Mouse (Mus musculus) stomach, embryonic 16.5 days (tissue): ENCODE measurements at regions not wholly inside any gene's neighbourhood (a gene's known extent, or its start where the extent isn't known, plus 50 kb on each side); places are given as distances from the start of the nearest gene placed in this dataset.

Source experiments
- ATAC-seq: fragments of 200-750 bp; cut with Nextera tagmentation; 2 replicates; pipeline ENCODE4 v1.8.0; 2017; ENCODE audit warnings: moderate number of reproducible peaks, moderate TSS enrichment; ENCODE audit not compliant: insufficient read depth, low FRiP score
- H3K27ac ChIP-seq: fragments of 300-500 bp; sonication (generic); 2 replicates; pipeline ENCODE4 v1.5.1; 2014; ENCODE audit warnings: low read length
- H3K27me3 ChIP-seq: fragments of 300-500 bp; sonication (generic); 2 replicates; pipeline ENCODE4 v1.6.1; 2014; ENCODE audit warnings: low read length, control low read depth, mixed read lengths; ENCODE audit not compliant: control insufficient read depth, insufficient read depth
- H3K36me3 ChIP-seq: fragments of 300-500 bp; sonication (generic); 2 replicates; pipeline ENCODE4 v1.6.1; 2014; ENCODE audit warnings: low read length; ENCODE audit not compliant: control insufficient read depth, insufficient read depth
- H3K4me1 ChIP-seq: fragments of 300-500 bp; sonication (generic); 2 replicates; pipeline ENCODE4 v1.6.1; 2014; ENCODE audit warnings: low read length, control low read depth, mixed read lengths; ENCODE audit not compliant: control insufficient read depth, insufficient read depth
- H3K4me2 ChIP-seq: fragments of 300-500 bp; sonication (generic); 2 replicates; pipeline ENCODE4 v1.6.1; 2014; ENCODE audit warnings: low read depth, low read length, mixed read lengths
- H3K4me3 ChIP-seq: fragments of 300-500 bp; sonication (generic); replicated peaks from 2 replicates; pipeline ENCODE4 v1.5.1; 2014; ENCODE audit warnings: mild to moderate bottlenecking, low read length
- H3K9ac ChIP-seq: fragments of 300-500 bp; sonication (generic); 2 replicates; pipeline ENCODE4 v1.6.1; 2014; ENCODE audit warnings: low read length
- H3K9me3 ChIP-seq: fragments of 300-500 bp; sonication (generic); replicated peaks from 2 replicates; pipeline ENCODE4 v1.6.1; 2016; ENCODE audit warnings: low read length, control low read depth; ENCODE audit not compliant: control insufficient read depth
- WGBS: fragments of 180-500 bp; shearing (Covaris S2); extraction: QIAGEN DNeasy Blood & Tissue Kit; methylation state at CpG from one replicate; pipeline ENCODE4 v1.1.7; 2014; 5-methylcytosine and 5-hydroxymethylcytosine counted together

DNA sequence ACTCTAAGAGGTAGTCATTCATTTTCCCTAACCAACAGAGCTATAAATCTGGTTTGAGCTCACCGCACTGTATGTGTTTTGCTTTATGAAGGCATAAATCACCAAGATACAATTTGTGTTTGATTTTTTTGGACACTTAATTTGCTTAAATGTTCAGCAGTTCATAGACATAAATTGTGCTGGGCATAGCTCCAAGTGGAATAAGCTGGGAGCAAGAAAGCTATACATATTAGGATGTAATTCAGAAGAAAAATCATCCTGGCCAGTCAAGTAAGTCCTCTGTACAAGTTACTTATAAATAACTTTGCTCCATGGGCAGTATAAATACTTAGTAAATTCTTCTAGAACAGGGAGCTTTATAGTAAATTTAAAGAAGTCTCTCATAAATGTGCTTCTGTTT lies 267.0 kb upstream of the Atp5g3 start:
- Histone ChIP-seq H3K4me2 (no peak overlapping the region), H3K4me1 (no peaks in the 10 kb centered on the region), H3K9me3 (no peaks in the 10 kb centered on the region), H3K9ac (no peak overlapping the region), H3K27ac (no peak overlapping the region), H3K36me3 (no peaks in the 10 kb centered on the region), H3K4me3 (no peak overlapping the region), H3K27me3 (no peaks in the 10 kb centered on the region)
- WGBS, result 58% methylated on average over 1 of the region's 1 CpGs
- ATAC-seq, result no peak

DNA sequence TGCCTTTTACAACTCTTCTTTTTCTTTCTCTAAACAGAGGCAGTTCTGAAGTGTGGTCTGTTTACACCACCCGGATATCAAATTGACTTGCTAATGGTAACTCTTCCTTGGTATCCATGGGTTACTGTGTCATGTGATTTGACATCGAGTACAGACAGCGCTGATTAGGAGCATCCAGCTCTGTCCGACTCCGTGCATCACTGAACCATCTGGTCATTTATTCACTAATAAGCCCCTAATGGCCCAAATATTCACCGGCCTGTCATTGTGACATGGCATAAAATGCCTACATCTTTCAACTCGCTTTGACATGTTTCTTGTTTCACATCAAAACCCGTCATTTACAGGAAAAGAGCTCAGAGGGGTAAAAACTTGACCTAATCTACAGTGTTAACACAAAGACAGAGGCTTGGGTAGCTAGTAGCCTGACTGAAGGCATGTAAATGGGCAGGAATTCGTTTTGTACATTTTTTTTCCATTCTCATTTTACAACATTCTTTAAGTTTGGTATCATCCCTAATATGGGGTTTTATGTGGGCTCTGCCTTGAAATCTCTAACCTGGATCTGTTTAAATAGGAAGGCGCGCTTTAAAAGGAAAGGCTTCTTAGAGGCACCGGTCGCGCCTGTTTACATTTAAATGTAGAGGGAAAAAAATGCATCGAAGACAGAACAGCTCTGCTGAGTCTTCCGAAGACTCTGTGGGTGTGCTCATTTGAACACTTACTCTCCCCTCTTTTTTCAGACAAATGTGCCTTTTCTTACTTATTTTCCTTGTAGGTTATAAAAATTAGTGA lies 257.8 kb upstream of the Atp5g3 start:
- Histone ChIP-seq H3K36me3 (no peaks in the 10 kb centered on the region), H3K9me3 (no peaks in the 10 kb centered on the region), H3K4me2 (peak overlapping the region; percentile 16; the same call in 1 of the 2 replicates), H3K4me1 (no peaks in the 10 kb centered on the region), H3K27me3 (no peaks in the 10 kb centered on the region), H3K9ac (no peak overlapping the region), H3K4me3 (no peak overlapping the region), H3K27ac (no peak overlapping the region)
- WGBS, result 38% methylated on average over 16 of the region's 16 CpGs
- no peak for ATAC-seq

DNA sequence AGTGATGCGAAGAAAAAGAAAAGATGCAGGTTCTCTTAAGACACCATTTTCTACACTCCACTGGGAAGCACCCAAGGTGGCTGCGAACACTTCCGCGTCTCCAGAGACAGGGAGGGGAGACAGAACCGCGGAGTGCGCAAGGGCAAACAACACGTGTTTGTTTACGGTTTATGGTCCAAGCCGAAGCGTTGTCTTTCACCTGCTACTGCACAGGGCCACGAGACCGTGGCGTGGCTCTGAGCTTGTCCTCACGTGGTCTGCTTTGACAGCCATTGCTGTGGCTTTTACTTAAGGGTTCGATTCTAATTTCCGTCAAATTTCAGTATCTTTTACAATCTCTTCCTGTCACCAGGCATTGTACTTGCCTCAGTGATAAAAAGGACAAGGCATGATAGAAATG lies 257.2 kb upstream of the Atp5g3 start:
- Histone ChIP-seq H3K4me2 (no peak overlapping the region), H3K36me3 (no peaks in the 10 kb centered on the region), H3K9ac (no peak overlapping the region), H3K27ac (no peak overlapping the region), H3K9me3 (no peaks in the 10 kb centered on the region), H3K4me1 (no peaks in the 10 kb centered on the region), H3K4me3 (no peak overlapping the region), H3K27me3 (no peaks in the 10 kb centered on the region)
- no peak for ATAC-seq
- WGBS, result 87% methylated on average over 17 of the region's 17 CpGs

DNA sequence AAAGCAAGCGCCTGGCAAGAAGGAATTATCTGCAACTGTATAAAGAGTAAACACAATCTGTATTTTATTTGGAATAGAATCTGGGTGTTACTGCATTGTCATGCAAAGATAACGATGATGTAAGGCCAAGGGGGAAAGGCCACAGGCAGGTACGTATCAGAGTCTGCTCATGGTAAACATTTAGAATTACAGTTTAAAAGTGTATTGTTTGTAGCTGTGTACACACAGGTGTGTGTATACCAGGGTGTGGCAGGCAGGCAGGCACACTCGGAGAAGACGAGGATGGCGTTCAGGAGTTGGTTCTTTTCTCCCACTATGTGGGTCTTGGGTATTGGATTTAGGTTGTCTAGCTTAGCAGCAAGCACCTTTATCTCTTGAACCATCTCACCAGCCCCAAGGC lies 242.9 kb upstream of the Atp5g3 start:
- Histone ChIP-seq H3K27me3 (no peaks in the 10 kb centered on the region), H3K4me1 (peaks cover 13% of the 10 kb centered on the region), H3K36me3 (no peaks in the 10 kb centered on the region), H3K27ac (no peak overlapping the region), H3K4me2 (no peak overlapping the region), H3K4me3 (no peak overlapping the region), H3K9ac (no peak overlapping the region), H3K9me3 (no peaks in the 10 kb centered on the region)
- 69% methylated on average over 6 of the region's 6 CpGs for WGBS
- ATAC-seq, result peak; percentile 60; the same call in 1 of the 2 replicates

DNA sequence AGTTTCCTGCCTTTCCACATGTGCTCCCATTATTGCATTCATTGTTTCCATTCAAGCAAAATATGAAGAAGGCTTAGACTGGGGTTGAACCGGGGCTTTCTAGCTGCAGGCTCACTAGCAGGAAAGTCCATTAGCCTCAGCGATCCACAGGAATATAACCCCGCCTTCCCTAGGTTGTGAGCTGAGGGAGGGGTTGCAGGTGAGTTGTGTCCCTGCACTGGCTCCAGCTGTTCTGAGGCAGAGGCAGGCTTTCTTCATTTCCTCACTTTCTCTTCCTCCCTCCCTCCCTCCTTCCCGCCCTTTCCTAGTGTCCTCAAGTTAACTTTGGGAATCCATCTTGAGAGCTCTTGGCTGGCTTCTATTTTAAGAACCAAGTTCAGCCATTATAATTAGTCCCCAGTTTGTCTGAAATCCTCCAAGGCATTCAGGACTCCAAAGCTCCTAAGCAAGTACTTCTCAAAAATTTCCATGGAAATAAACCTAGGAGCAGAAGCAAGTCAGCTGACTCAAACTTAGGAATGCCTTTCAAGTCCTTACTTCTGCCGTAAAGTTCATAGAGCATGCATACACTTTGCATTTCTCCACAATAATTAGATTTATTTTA lies 242.2 kb upstream of the Atp5g3 start:
- Histone ChIP-seq H3K36me3 (no peaks in the 10 kb centered on the region), H3K27me3 (no peaks in the 10 kb centered on the region), H3K9ac (no peak overlapping the region), H3K4me3 (no peak overlapping the region), H3K9me3 (no peaks in the 10 kb centered on the region), H3K4me1 (peaks cover 13% of the 10 kb centered on the region), H3K27ac (peak overlapping the region; percentile 42), H3K4me2 (0 out of 2 replicates have a peak overlapping the region, but pooled peaks have one; percentile 9)
- 32% methylated on average over 5 of the region's 5 CpGs for WGBS
- ATAC-seq, result peak; percentile 25; the same call in 1 of the 2 replicates

DNA sequence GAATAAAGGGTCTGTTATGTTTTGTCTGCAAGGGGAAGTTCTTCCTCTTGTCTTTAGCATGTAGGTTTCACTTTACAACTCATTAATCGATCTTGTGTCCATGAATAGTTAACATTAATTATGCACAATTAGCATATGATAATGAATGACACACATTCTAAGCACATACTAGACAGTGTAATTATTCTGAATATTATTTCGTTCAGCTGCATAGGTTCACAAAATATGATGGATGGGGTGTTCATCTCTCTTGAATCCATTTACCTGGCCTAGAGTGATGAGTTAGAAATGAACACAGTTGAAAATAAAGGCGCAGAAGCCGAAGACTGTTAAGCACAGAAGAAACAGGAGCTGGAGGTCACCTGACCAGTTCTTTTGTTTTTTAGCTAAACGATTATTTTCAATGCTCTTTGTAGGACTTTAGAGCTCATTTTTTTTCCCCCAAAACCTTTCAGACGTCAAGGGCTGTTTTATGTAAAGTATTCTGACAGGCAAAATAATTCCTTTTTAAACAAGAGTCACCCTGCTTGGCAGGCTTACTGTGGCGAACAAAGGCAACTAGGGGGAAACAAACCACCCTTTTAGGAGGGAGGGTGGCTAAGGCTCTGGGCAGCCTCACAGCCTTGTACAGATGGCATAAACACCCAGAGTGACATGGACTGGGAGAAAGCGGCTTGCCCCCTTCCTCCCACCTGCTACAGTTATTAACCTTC lies 241.6 kb upstream of the Atp5g3 start:
- 31% methylated on average over 8 of the region's 8 CpGs for WGBS
- H3K4me1 ChIP-seq, result peaks cover 13% of the 10 kb centered on the region
- peak; percentile 68; the same call in 1 of the 2 replicates for ATAC-seq

DNA sequence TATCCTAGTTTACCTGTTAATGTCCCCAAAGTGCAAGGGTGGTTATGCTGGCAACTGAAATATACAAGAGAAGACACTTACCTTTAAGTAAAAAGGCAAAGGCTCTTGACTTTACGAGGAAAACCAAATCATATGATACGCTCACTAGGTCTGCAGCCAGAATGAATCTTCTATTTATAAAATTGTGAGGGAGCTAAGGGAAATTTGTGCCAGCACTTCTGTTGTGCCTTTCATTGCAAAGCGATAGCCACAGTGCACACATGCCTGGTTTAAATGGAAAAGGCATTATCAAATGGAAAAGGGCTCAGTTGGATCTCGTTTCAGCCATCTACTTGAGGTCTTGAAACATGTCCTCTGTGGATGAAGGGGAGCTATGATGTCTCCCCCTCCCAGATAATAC lies 236.1 kb upstream of the Atp5g3 start:
- 80% methylated on average over 4 of the region's 4 CpGs for WGBS
- Histone ChIP-seq H3K27me3 (no peaks in the 10 kb centered on the region), H3K36me3 (no peaks in the 10 kb centered on the region), H3K27ac (no peak overlapping the region), H3K9me3 (no peaks in the 10 kb centered on the region), H3K4me2 (no peak overlapping the region), H3K4me1 (no peaks in the 10 kb centered on the region), H3K4me3 (no peak overlapping the region), H3K9ac (no peak overlapping the region)
- no peak for ATAC-seq

More for the DNA sequence above, 241.6 kb upstream of the Atp5g3 start:
- no peak overlapping the region for H3K9ac ChIP-seq
- H3K27me3 ChIP-seq, result no peaks in the 10 kb centered on the region
- H3K27ac ChIP-seq, result peak overlapping the region; percentile 42
- no peaks in the 10 kb centered on the region for H3K9me3 ChIP-seq
- no peak overlapping the region for H3K4me3 ChIP-seq
- H3K4me2 ChIP-seq, result 0 out of 2 replicates have a peak overlapping the region, but pooled peaks have one; percentile 9
- H3K36me3 ChIP-seq, result no peaks in the 10 kb centered on the region

DNA sequence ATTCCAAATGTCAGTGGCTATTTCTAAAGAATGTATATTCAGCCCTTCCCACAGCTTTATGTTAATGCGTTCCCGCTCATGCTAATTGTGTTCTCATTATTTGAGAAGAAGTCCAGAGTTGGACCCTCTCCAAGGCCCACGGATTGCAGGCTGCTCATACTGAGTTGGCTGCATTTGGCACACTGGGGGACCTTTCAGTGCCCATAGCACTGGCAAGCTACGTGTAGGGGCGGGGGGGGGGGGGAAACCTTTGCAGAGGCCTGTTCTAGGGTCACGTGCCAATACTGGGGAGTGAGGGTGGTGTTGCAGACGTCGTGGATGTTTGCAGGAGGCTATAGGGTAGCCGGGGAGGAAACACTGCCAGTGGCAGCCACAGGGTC lies 225.5 kb upstream of the Atp5g3 start:
- H3K9ac ChIP-seq, result no peak overlapping the region
- ATAC-seq, result no peak
- no peak overlapping the region for H3K27ac ChIP-seq
- no peaks in the 10 kb centered on the region; the same call in 1 of the 2 replicates for H3K27me3 ChIP-seq
- 0 out of 2 replicates have a peak, but pooled peaks cover 4% of the 10 kb centered on the region for H3K4me1 ChIP-seq
- no peaks in the 10 kb centered on the region for H3K36me3 ChIP-seq
- H3K9me3 ChIP-seq, result no peaks in the 10 kb centered on the region
- H3K4me2 ChIP-seq, result no peak overlapping the region
- 19% methylated on average over 9 of the region's 9 CpGs for WGBS
- H3K4me3 ChIP-seq, result no peak overlapping the region
